Mouse (Mus musculus) ES-Bruce4 (cell line): Measurements from ENCODE around the gene Nr1d2.
"Not testable (repeated sequence)": the region's sequence is repeated elsewhere in the genome, so short reads cannot be mapped to it uniquely, and the experiment has no call there.

Experiments
- CTCF ChIP-seq: IDR thresholded peaks from one replicate; pipeline ENCODE4 v1.8.1; 2011; ENCODE audit warnings: low read depth, low read length
- EP300 ChIP-seq: IDR thresholded peaks from 2 replicates; pipeline ENCODE4 v1.6.1; 2011; ENCODE audit warnings: low read depth, low read length; ENCODE audit not compliant: insufficient read depth
- POLR2A ChIP-seq: IDR thresholded peaks from one replicate; pipeline ENCODE4 v1.8.1; 2011; ENCODE audit warnings: low read length; ENCODE audit not compliant: insufficient read depth

- not testable (repeated sequence) for TF ChIP-seq CTCF, EP300, POLR2A
These were observed 2.3 kb downstream of the Nr1d2 start for GRCm38 (mm10) chr14:18236496-18237235.
